9 mouse cellular contexts compared by ENCODE assay signal in the genomic region with DNA sequence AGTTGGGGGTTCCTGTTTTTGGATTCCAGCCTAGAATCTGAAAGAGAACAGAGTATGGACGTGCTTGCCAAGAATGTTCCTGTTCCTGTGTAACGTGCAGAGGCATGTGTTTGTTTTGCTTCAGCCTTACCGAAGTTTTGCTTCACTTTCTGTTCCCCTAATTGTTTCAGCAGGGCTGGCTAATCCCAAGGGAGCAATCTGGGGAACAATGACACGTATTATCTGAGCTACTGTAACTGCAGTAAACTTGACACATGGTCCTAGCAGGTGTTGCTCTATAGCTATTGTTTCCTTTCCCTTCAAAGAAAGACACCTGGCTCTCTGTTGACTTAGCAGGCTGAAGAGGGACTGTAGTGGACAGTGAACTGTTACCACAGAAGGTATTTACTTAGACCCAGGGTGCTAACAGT. TPM values are rescaled to one million over a fixed set of nuclear protein-coding genes. Genes with fewer than 3 reads are reported as not detected.
DNase-seq lines count a peak whose midpoint lies in the region; ATAC-seq and TF ChIP-seq lines count a peak whose summit lies in the region.
"Had no signal": no experiment of that assay in that cellular context is flagged by ENCODE, and none has a peak within 500 bp of the region (broad histone marks: within the 10 kb centered on the region; RNA-seq: fewer than 3 reads in every experiment).

No protein-coding gene starts in this region.

- H3K27me3 ChIP-seq in embryonic facial prominence, embryonic 13.5 days: no peaks in the 10 kb centered on the region
- H3K27me3 ChIP-seq in embryonic facial prominence, embryonic 10.5 days (replicated peaks; ENCODE audit: low read depth, poor library complexity, severe bottlenecking): no peaks in the 10 kb centered on the region
- no peaks in the 10 kb centered on the region for H3K27me3 ChIP-seq in kidney, postnatal 0 days (ENCODE audit: insufficient read depth, low read length)
- H3K27me3 ChIP-seq: embryonic facial prominence, embryonic 12.5 days had no signal

- DNase-seq in embryonic facial prominence, embryonic 10.5 days (ENCODE audit: low spot score): no peak
- peak; percentile 31 for DNase-seq in retina, postnatal 1 day
- DNase-seq in retina, embryonic 14.5 days (ENCODE audit: low spot score): no peak
- DNase-seq in kidney, postnatal 0 days (ENCODE audit: low spot score): peak; percentile 35
- DNase-seq in T-cell, adult 2 months (ENCODE audit: low spot score): no peak
- no peak for DNase-seq in spleen, adult 12 weeks (ENCODE audit: low spot score)
- DNase-seq in cerebellum, adult 11 months: no peak

- no peaks in the 10 kb centered on the region for H3K36me3 ChIP-seq in embryonic facial prominence, embryonic 13.5 days
- H3K36me3 ChIP-seq in embryonic facial prominence, embryonic 10.5 days (replicated peaks): no peaks in the 10 kb centered on the region
- H3K36me3 ChIP-seq in kidney, postnatal 0 days (ENCODE audit: insufficient read depth, low read length): no peaks in the 10 kb centered on the region
- H3K36me3 ChIP-seq: embryonic facial prominence, embryonic 12.5 days had no signal

- H3K9me3 ChIP-seq in embryonic facial prominence, embryonic 13.5 days: no peaks in the 10 kb centered on the region
- no peaks in the 10 kb centered on the region for H3K9me3 ChIP-seq in embryonic facial prominence, embryonic 10.5 days
- H3K9me3 ChIP-seq in kidney, postnatal 0 days (replicated peaks; ENCODE audit: low read length): no peaks in the 10 kb centered on the region
- H3K9me3 ChIP-seq: embryonic facial prominence, embryonic 12.5 days had no signal

- 0 out of 2 replicates have a peak, but pooled peaks have one; percentile 56 for ATAC-seq in embryonic facial prominence, embryonic 13.5 days (ENCODE audit: insufficient number of reproducible peaks, insufficient read depth, low FRiP score, low TSS enrichment, low read depth)
- ATAC-seq in kidney, postnatal 0 days (replicated peaks; ENCODE audit: low FRiP score, low read depth): no peak

- no peak overlapping the region for H3K4me2 ChIP-seq in embryonic facial prominence, embryonic 13.5 days
- peak overlapping the region; percentile 19; the same call in 1 of the 2 replicates for H3K4me2 ChIP-seq in kidney, postnatal 0 days (ENCODE audit: low read length)
- H3K4me2 ChIP-seq: embryonic facial prominence, embryonic 12.5 days had no signal

- H3K4me1 ChIP-seq in embryonic facial prominence, embryonic 13.5 days: peaks cover 9% of the 10 kb centered on the region; the same call in 1 of the 2 replicates
- H3K4me1 ChIP-seq in embryonic facial prominence, embryonic 10.5 days: peaks cover 11% of the 10 kb centered on the region; the same call in 1 of the 2 replicates
- peaks cover 9% of the 10 kb centered on the region; the same call in 1 of the 2 replicates for H3K4me1 ChIP-seq in kidney, postnatal 0 days (replicated peaks; ENCODE audit: insufficient read depth, low read length)
- H3K4me1 ChIP-seq: embryonic facial prominence, embryonic 12.5 days had no signal

- H3K27ac ChIP-seq in embryonic facial prominence, embryonic 13.5 days: no peak overlapping the region
- H3K27ac ChIP-seq in embryonic facial prominence, embryonic 10.5 days (replicated peaks): no peak overlapping the region
- H3K27ac ChIP-seq in kidney, postnatal 0 days: 0 out of 2 replicates have a peak overlapping the region, but pooled peaks have one; percentile 62
- H3K27ac ChIP-seq: embryonic facial prominence, embryonic 12.5 days had no signal

- TF ChIP-seq CTCF in kidney, postnatal 0 days (IDR thresholded peaks at IDR 0.05; ENCODE audit: low read depth): no peak

- H3K4me3 ChIP-seq in embryonic facial prominence, embryonic 13.5 days: no peak overlapping the region
- no peak overlapping the region for H3K4me3 ChIP-seq in embryonic facial prominence, embryonic 10.5 days
- no peak overlapping the region for H3K4me3 ChIP-seq in kidney, postnatal 0 days (replicated peaks; ENCODE audit: low read depth, low read length)
- H3K4me3 ChIP-seq: embryonic facial prominence, embryonic 12.5 days had no signal

- WGBS in embryonic facial prominence, embryonic 13.5 days: 29% methylated on average over 4 of the region's 4 CpGs
- 48% methylated on average over 4 of the region's 4 CpGs for WGBS in embryonic facial prominence, embryonic 10.5 days
- 11% methylated on average over 4 of the region's 4 CpGs for WGBS in kidney, postnatal 0 days

- no peak overlapping the region for H3K9ac ChIP-seq in embryonic facial prominence, embryonic 13.5 days
- H3K9ac ChIP-seq in kidney, postnatal 0 days (ENCODE audit: low read depth, low read length): no peak overlapping the region
- H3K9ac ChIP-seq: embryonic facial prominence, embryonic 12.5 days had no signal

RNA-seq across cellular contexts. Expression of gene Fam13a, which starts 25.3 kb away (rescaled TPM):
- 6.8 and 7.5 TPM in 2 replicates for polyA plus RNA-seq in embryonic facial prominence, embryonic 13.5 days (2015; fragmentation: Nextera tagmentation; extraction: Ambion mirVana)
- polyA plus RNA-seq in embryonic facial prominence, embryonic 10.5 days (2016; fragmentation: Nextera tagmentation; extraction: Ambion mirVana): 3.4 and 3.8 TPM in 2 replicates
- polyA plus RNA-seq in kidney, postnatal 0 days (2015; fragmentation: Nextera tagmentation; extraction: Ambion mirVana): 13.5 and 15.9 TPM in 2 replicates

Comparison
In these comparisons a context has a peak if more than half of its experiments do, and no peak if none do; other contexts are left out.
1. DNase-seq: peak in retina, postnatal 1 day (single experiment) and kidney, postnatal 0 days (single experiment); none in embryonic facial prominence, embryonic 10.5 days (single experiment), retina, embryonic 14.5 days (single experiment), T-cell, adult 2 months (single experiment), spleen, adult 12 weeks (single experiment) and cerebellum, adult 11 months (single experiment).